Mouse (Mus musculus) CH12.LX (cell line): ENCODE results near the gene Rtbdn. TPM values are rescaled to one million over a fixed set of nuclear protein-coding genes. Genes with fewer than 3 reads are reported as not detected.

Experiments
- DNase-seq: peaks from one replicate; pipeline ENCODE4 v3.0.0-alpha.2; 2013; ENCODE audit errors: extremely low read depth
- H3K27ac ChIP-seq: 2 replicates; pipeline ENCODE4 v1.5.1; 2012; ENCODE audit warnings: low read depth, mild to moderate bottlenecking, control low read depth, moderate library complexity; ENCODE audit not compliant: insufficient read depth
- H3K27me3 ChIP-seq: replicated peaks from 2 replicates; pipeline ENCODE3; 2012; ENCODE audit warnings: inconsistent platforms
- H3K36me3 ChIP-seq, 2 experiments: replicated peaks in 1 of 2; 2 replicates each; pipeline versions ENCODE3 to v1.6.1; 2012; ENCODE audit warnings: inconsistent platforms in 1 of 2, low read length in 1 of 2, mild to moderate bottlenecking in 1 of 2, mixed read lengths in 1 of 2, moderate library complexity in 1 of 2; ENCODE audit not compliant: control insufficient read depth in 1 of 2, insufficient read depth in 1 of 2
- H3K4me1 ChIP-seq, 2 experiments: 2 replicates each; pipeline ENCODE4 v1.6.1; 2012; ENCODE audit warnings: inconsistent platforms in 1 of 2, moderate library complexity in 1 of 2; ENCODE audit not compliant: insufficient read depth in 2 of 2, control insufficient read depth in 1 of 2
- H3K4me2 ChIP-seq: 2 replicates; pipeline ENCODE4 v1.6.1; 2012; ENCODE audit warnings: low read depth, mild to moderate bottlenecking, control low read depth; ENCODE audit not compliant: poor library complexity, insufficient read depth, severe bottlenecking
- H3K4me3 ChIP-seq, 3 experiments: fragments of 150-350 bp in 1 of 3; sonication (generic) in 1 of 3; replicated peaks in 1 of 3; 2 replicates each; pipeline versions ENCODE3 to v1.5.1; 2011 to 2012; ENCODE audit warnings: low read depth in 2 of 3, low read length in 2 of 3, mild to moderate bottlenecking in 2 of 3, moderate library complexity in 2 of 3, control low read depth in 1 of 3, improper control_type of control experiment in 1 of 3, inconsistent platforms in 1 of 3, mixed read lengths in 1 of 3; ENCODE audit not compliant: poor library complexity in 1 of 3
- H3K79me2 ChIP-seq: replicated peaks from 2 replicates; pipeline ENCODE4 v1.6.1; 2012; ENCODE audit warnings: mild to moderate bottlenecking, moderate library complexity; ENCODE audit not compliant: control insufficient read depth, poor library complexity, insufficient read depth, severe bottlenecking; ENCODE audit errors: extremely low read depth
- H3K9ac ChIP-seq: 2 replicates; pipeline ENCODE4 v1.6.1; 2012; ENCODE audit warnings: low read depth, mild to moderate bottlenecking, control low read depth, moderate library complexity; ENCODE audit not compliant: insufficient read depth
- H3K9me3 ChIP-seq: replicated peaks from 2 replicates; pipeline ENCODE3; 2012; ENCODE audit warnings: low read length, inconsistent platforms, mixed read lengths
- CTCF ChIP-seq, 2 experiments: IDR thresholded peaks in 1 of 2; conservative IDR thresholded peaks in 1 of 2; 2 replicates each; pipeline ENCODE4 v1.5.1; 2011 to 2012; ENCODE audit warnings: low read depth in 2 of 2, low read length in 2 of 2, improper control_type of control experiment in 1 of 2, inconsistent platforms in 1 of 2, mild to moderate bottlenecking in 1 of 2, moderate library complexity in 1 of 2
- JUND ChIP-seq: conservative IDR thresholded peaks from 2 replicates; pipeline ENCODE4 v1.6.1; 2011; ENCODE audit warnings: low read depth, low read length, improper control_type of control experiment
- MAZ ChIP-seq: IDR thresholded peaks from 2 replicates; pipeline ENCODE4 v1.6.1; 2012; ENCODE audit warnings: low read depth, mild to moderate bottlenecking, inconsistent platforms, low read length, improper control_type of control experiment, moderate library complexity
- MXI1 ChIP-seq: IDR thresholded peaks from 2 replicates; pipeline ENCODE4 v1.6.1; 2011; ENCODE audit warnings: mild to moderate bottlenecking, low read depth, low read length, improper control_type of control experiment
- MYC ChIP-seq: IDR thresholded peaks from 2 replicates; pipeline ENCODE4 v1.6.1; 2011; ENCODE audit warnings: low read depth, mild to moderate bottlenecking, improper control_type of control experiment, low read length
- POLR2A ChIP-seq: IDR thresholded peaks from 2 replicates; pipeline ENCODE4 v1.6.1; 2011; ENCODE audit warnings: low read depth, mild to moderate bottlenecking, improper control_type of control experiment, low read length
- RAD21 ChIP-seq: IDR thresholded peaks from 2 replicates; pipeline ENCODE4 v1.6.1; 2011; ENCODE audit warnings: low read depth, mild to moderate bottlenecking, low read length, improper control_type of control experiment, moderate library complexity
- SMC3 ChIP-seq: IDR thresholded peaks from 2 replicates; pipeline ENCODE4 v1.6.1; 2011; ENCODE audit warnings: low read depth, low read length, improper control_type of control experiment
- TCF12 ChIP-seq: IDR thresholded peaks from 2 replicates; pipeline ENCODE4 v1.6.1; 2014; ENCODE audit warnings: low read depth, mild to moderate bottlenecking, inconsistent platforms, low read length, improper control_type of control experiment
- USF2 ChIP-seq: conservative IDR thresholded peaks from 2 replicates; pipeline ENCODE4 v1.6.1; 2011; ENCODE audit warnings: low read depth, low read length, improper control_type of control experiment
- ZC3H11A ChIP-seq: IDR thresholded peaks from 2 replicates; pipeline ENCODE4 v1.6.1; 2012; ENCODE audit warnings: low read depth, mild to moderate bottlenecking, inconsistent platforms, low read length, improper control_type of control experiment
- dilution Hi-C: fragments of 300-500 bp; cut with MboI; formaldehyde crosslinking; loops from 2 replicates; pipeline ENCODE4 v1.14.3; 2020; ENCODE audit warnings: low sequenced_read_pairs; ENCODE audit not compliant: extremely low pct_unique_long_range_greater_than_20kb, extremely low pct_ligation_motif_present
- in situ Hi-C: fragments of 300-500 bp; cut with MboI; formaldehyde crosslinking; loops from 3 replicates; pipeline ENCODE4 v1.14.3; 2019; ENCODE audit warnings: low sequenced_read_pairs, low pct_ligation_motif_present, low pct_unique_long_range_greater_than_20kb, mixed read lengths
- polyA plus RNA-seq: library from polyadenylated mRNA; unstranded; fragments of >175 nt; gene quantifications from 2 replicates; pipeline ENCODE4 v1.2.1, GENCODE M21; 2012; ENCODE audit warnings: low read depth; ENCODE audit not compliant: insufficient read length
- total RNA-seq, 2 experiments: library from RNA; depleted of rRNA; stranded (reverse); fragments of 300-350 nt in 1 of 2; fragments of >200 nt in 1 of 2; gene quantifications; 2 replicates each; pipeline ENCODE4 v1.2.3; 2012 to 2014

The Rtbdn gene
- total and polyA plus RNA-seq, 3 experiments = 0.21 to 1.8 TPM; not detected in 1

DNA sequence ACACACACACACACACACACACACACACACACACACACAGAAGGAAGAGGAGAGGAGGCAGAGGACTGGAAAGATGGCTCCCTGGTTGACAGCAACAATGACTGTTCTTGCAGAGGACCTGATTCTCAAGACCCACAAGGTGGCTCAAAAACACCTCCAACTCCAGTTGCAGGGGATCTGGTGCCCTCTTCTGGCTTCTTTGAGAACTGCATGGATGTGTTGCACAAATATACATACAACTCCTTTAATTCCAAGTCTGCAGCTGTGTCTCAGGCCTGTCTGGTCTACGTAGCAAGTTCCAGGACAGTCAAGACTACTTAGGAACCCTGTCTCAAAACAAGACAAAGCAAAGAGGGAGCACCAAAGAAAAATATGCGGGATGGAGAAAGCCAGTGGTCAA, 10.0 kb downstream of the Rtbdn start:
- Histone ChIP-seq H3K4me2 (no peak overlapping the region), H3K36me3 (peaks cover 29 to 54% of the 10 kb centered on the region in 2 experiments), H3K4me1 (peaks cover 0 to 7% of the 10 kb centered on the region in 2 experiments; a peak in 2 of 4 replicates), H3K9me3 (no peaks in the 10 kb centered on the region), H3K27me3 (peaks cover 11% of the 10 kb centered on the region), H3K79me2 (no peaks in the 10 kb centered on the region), H3K4me3 (no peak overlapping the region), H3K27ac (no peak overlapping the region), H3K9ac (no peak overlapping the region)
- in situ Hi-C loops (no loop called here), dilution Hi-C loops (no loop called here)
- no peak for TF ChIP-seq JUND
- peak; percentile 90 to 92 for TF ChIP-seq CTCF (conservative IDR thresholded peaks at IDR 0.05 in 1 of 2, IDR thresholded peaks at IDR 0.05 in 1 of 2; ENCODE audit: low read depth in 2 of 2, low read length in 2 of 2)
- TF ChIP-seq SMC3 = peak; percentile 66
- peak; percentile 74 for TF ChIP-seq RAD21
- no peak for TF ChIP-seq POLR2A
- peak; percentile 82 for DNase-seq

DNA sequence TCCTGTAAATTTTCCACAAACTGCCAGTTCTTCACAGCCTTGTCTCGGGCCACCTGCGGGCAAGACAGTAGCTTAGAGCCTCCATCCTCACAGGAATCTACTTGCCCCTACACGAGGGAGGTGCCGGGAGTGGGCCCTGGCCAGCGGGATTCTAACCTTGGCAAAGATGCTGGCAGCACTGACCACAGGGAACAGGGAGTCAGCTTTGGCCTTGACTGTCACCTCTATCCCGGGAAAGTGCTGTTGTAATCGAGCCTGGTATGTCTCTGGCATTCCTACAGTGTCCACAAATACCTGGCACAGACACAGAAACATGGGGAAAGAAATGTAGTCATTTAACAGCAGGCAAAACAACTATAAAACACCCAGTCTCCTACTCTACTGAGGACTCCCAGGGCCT, 13.0 kb downstream of the Rtbdn start:
- H3K79me2 ChIP-seq = peaks cover 1% of the 10 kb centered on the region
- no peak for TF ChIP-seq CTCF (conservative IDR thresholded peaks at IDR 0.05 in 1 of 2, IDR thresholded peaks at IDR 0.05 in 1 of 2; ENCODE audit: low read depth in 2 of 2, low read length in 2 of 2)
- TF ChIP-seq ZC3H11A = no peak
- no peak for TF ChIP-seq USF2
- TF ChIP-seq MXI1 = no peak
- DNase-seq = no peak
- peaks cover under 1 to 8% of the 10 kb centered on the region in 2 experiments; a peak in 3 of 4 replicates for H3K4me1 ChIP-seq
- in situ Hi-C loops (no loop called here), dilution Hi-C loops (no loop called here)
- no peak overlapping the region for H3K27ac ChIP-seq
- no peak overlapping the region for H3K4me3 ChIP-seq
- no peaks in the 10 kb centered on the region for H3K27me3 ChIP-seq
- H3K9me3 ChIP-seq = no peaks in the 10 kb centered on the region
- no peak overlapping the region for H3K4me2 ChIP-seq
- H3K36me3 ChIP-seq = peaks cover 37 to 74% of the 10 kb centered on the region in 2 experiments
- H3K9ac ChIP-seq = no peak overlapping the region

DNA sequence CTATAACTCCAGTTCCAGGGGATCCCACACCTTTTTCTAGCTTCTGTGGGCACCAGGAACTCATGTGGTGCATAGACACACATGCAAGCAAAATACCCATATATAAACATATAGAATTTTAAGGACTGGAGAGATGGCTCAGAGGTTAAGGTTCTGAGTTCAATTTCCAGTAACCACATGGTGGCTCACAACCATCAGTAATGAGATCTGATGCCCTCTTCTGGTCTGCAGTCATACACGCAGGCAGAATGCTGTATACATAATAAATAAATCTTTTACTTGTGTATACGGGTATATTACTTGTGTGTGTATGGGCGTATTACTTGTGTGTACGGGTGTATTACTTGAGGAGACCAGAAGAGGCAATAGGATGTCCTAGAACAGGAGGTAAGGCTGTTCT, 17.2 kb downstream of the Rtbdn start:
- H3K36me3 ChIP-seq = peaks cover 24 to 47% of the 10 kb centered on the region in 2 experiments
- no peak overlapping the region for H3K4me2 ChIP-seq
- dilution Hi-C loops (no loop called here), in situ Hi-C loops (no loop called here)
- H3K4me3 ChIP-seq = no peak overlapping the region
- peaks cover 3% of the 10 kb centered on the region for H3K79me2 ChIP-seq
- no peak overlapping the region for H3K27ac ChIP-seq
- DNase-seq = no peak
- no peaks in the 10 kb centered on the region for H3K27me3 ChIP-seq
- TF ChIP-seq MAZ (no peak), CTCF (conservative IDR thresholded peaks at IDR 0.05 in 1 of 2, IDR thresholded peaks at IDR 0.05 in 1 of 2; ENCODE audit: low read depth in 2 of 2, low read length in 2 of 2) (peak; percentile 10 to 50; a peak in 2 of 4 replicates), TCF12 (no peak), MYC (peak; percentile 54; the same call in 1 of the 2 replicates)
- H3K4me1 ChIP-seq = peaks cover 12 to 39% of the 10 kb centered on the region in 2 experiments
- H3K9ac ChIP-seq = no peak overlapping the region
- H3K9me3 ChIP-seq = no peaks in the 10 kb centered on the region
